Mouse (Mus musculus): ENCODE results near the gene Sh3gl3.
A peak's percentile ranks its signal among the peaks of the same experiment; 100 is the strongest.

The Sh3gl3 gene

GRCm38 (mm10) chr7:82173540-82173939 is at the start of gene Sh3gl3:
Sh3gl3 (plus strand) TSS chr7:82173840.
- DNase-seq = no peak

DNA sequence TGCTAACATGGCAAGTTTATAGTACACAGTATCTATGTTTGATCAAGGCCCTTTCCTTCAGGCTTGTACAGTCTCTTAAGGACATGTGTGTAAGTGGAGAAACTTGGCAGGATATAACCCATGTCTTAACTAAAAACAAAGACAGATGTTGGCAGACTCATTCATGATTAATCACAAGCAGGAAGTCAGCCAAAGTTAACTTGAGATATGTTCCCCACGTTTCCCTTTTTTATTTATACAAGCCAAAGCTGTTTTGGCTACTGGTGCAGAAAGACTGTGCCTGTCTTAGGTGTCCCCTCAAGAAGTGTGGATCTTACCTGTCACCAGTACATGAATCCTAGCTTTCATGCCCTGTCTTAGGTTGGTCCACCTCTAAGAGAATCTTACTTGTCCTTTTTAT is 35.4 kb upstream of the Sh3gl3 start:
- no peak for DNase-seq

GRCm38 (mm10) chr7:82147151-82147550 is 26.5 kb upstream of the Sh3gl3 start:
- DNase-seq = no peak

DNA sequence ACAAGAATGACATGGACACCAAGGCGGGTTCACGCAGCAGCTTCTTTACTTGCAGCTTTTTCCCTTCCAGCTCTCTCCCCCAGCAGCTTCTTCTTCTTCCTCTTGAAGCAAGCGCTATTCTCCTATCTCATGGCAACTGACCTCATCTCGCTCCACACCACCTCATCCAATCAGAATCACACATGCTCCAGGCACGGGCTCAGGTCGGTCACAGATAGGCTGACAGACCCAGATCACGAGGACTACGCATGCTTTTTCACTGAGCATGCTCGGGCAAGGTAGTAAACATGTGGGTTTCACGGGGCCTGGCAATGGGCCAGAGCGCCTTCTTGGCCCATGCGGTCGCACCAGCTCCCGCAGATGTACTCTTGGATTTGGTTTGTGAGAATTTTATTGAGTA is 9.0 kb upstream of the Sh3gl3 start:
- no peak for DNase-seq

GRCm38 (mm10) chr7:82174571-82175326 is 1.1 kb downstream of the Sh3gl3 start:
- peak; percentile 70 for DNase-seq

DNA sequence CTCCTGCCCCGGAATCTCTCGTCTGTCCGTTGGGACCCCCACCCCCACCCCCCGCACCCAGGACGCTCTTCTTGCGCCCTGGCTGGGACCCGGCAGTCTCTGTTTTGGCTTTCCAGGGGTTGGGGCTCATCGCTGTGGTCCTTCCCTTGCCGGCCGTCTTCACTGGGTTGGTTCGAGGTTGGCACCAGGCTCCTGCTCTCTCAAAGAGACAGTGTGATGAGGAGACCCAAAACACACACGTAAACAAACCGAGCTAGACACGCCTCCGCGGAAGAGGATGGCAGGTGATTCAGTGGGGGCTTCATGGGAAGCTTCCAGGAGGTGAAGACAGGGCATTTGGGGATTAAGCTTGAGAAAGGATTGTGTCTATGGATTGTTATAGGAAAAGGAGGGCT is 1.7 kb downstream of the Sh3gl3 start:
- peak; percentile 18 for DNase-seq

- no peak for DNase-seq
These were observed 2.6 kb downstream of the Sh3gl3 start for GRCm38 (mm10) chr7:82176192-82176591.

DNA sequence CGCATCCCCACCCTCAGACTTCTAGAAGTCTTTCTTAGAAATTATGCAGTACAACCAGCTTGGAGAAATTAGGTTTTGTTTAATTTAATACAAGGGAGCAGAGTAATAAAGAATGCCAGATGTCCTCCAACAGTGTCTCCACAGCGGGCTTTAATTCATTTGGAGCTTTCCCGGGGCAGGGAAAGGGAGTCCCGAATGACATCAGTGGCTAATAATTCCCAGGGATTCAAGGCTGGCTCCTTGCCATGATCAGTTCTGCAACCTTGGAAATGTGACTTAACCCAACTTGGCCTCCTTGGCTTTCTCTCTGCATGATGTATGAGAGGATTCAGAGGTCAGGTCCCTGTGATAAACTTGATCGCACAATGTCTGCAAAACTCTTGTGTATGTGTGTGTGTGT is 3.7 kb downstream of the Sh3gl3 start:
- no peak for DNase-seq

DNA sequence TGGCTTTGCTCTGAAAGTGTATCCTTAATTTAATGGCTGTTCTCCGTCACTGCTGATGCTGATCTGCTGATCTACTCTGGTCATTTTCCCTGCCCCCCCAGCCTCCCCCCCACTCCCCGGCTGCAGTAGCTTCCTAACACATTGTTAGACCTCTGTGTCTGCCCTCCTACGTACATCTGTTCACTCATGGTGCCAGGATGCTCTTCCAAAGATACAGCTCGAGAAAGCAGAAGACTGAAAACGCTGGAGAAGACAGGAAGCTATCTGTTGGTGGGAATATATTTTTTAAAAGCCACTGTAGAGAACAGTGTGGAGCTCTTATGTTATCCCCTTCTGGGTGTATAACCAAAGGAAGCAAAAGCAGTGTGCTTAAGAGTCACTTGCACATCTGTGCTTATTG is 7.3 kb downstream of the Sh3gl3 start:
- no peak for DNase-seq

DNA sequence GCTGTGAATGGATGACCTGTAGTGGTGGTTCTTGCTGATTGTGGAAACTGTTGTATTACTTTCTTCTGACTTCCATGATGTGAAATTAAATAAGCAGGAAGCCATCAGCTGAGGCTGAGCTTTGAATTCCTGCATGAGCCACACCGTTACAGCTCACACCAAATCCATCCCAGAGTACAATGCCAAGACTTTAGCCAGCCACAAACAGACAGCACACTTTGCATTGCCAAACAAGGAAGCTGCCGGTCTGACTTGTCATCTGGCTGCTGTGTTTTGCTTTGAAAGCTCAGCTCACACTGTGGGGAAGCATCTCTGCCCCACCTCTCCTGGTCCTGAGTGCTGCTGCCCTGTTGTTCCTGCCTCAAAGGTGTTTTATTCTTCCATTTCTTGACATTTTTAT is 9.1 kb downstream of the Sh3gl3 start:
- no peak for DNase-seq

- DNase-seq = no peak
These were observed 18.0 kb downstream of the Sh3gl3 start for GRCm38 (mm10) chr7:82191604-82192003.

DNA sequence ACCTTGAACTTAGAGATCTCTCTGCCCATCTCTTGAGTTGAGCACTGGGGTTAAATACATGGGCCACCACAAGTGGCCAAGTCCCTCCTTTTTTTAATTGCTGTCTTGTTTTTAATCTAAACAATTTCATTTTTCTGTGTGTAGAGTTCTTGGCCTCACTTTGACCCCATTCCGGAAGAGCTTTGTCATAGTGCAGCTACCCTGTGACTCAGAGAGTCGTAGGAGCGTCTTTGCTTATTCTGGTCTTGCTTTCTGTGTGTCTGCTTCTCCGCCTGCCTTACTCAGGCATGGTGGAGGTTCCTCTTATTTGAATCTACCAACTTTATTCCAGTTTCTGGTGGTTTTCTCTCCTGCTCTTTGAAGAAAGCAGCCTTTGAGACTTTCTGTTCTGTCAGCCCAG is 18.9 kb downstream of the Sh3gl3 start:
- DNase-seq = no peak

DNA sequence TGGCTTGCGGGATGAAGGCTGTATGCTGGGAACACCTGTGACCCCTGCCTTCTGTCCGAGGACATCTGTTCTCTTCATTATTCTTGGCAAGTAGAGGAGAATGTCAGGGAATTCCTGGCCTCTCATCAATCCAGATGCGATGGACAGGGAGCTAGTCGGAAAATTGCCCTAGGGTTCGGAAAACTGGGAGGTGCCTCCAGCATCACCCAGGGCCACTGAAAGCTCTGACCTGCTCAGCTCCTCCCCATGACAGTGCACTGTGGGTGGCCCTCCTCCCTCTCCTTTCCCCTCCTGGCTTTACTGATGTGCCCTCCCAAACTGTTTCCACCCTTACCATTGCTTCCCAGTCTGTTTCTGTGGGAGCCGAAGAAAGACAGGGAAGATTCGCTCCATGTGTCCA is 29.5 kb downstream of the Sh3gl3 start:
- no peak for DNase-seq

GRCm38 (mm10) chr7:82204014-82204784 is 30.6 kb downstream of the Sh3gl3 start:
- DNase-seq = no peak

DNA sequence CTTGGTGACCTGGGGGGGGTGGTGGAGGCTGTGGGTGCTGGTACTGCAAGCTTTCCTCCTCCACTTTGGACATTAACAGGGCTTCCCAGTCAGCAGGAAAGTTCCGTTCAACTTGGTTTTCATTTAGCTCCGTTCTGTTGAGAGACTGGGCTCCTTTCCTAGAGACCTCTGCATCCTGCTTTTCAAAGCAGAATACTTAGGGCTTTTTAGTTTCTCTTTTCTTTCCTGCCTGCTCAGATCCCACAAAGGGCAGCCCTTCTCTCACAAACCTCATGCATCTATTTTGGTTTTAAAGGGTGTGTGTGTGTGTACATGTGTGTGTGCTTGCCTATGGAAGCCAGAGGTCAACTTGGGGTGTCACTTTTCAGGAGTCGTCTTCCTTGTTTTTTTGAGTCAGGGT is 31.3 kb downstream of the Sh3gl3 start:
- no peak for DNase-seq

- DNase-seq = peak; percentile 73
These were observed 33.1 kb downstream of the Sh3gl3 start for GRCm38 (mm10) chr7:82206787-82207186.

GRCm38 (mm10) chr7:82221380-82221933 is 47.8 kb downstream of the Sh3gl3 start:
- DNase-seq = no peak

- DNase-seq = no peak
These were observed 50.5 kb downstream of the Sh3gl3 start for GRCm38 (mm10) chr7:82223906-82224846.

DNA sequence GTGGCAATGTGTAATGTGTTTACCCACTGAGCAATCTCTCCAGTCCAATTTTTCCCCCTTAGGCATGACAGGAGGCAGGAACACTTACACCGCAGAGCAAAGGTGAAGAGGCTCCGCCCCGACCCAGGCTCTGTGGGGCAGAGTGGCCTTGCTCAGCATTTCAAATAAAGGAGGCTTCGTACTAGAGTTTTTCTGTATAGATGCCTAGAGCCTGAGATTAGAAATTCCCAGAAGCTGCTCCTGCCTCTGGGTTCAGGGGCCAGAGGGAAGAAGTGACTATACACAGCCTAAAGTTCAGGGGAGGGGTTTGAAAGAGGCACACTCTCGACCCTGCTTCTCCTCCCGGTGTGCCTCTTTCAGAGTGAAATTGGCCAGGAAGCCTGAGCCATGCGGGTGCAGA is 59.6 kb downstream of the Sh3gl3 start:
- DNase-seq = no peak

- DNase-seq = no peak
These were observed 60.6 kb downstream of the Sh3gl3 start for GRCm38 (mm10) chr7:82234010-82234897.

DNA sequence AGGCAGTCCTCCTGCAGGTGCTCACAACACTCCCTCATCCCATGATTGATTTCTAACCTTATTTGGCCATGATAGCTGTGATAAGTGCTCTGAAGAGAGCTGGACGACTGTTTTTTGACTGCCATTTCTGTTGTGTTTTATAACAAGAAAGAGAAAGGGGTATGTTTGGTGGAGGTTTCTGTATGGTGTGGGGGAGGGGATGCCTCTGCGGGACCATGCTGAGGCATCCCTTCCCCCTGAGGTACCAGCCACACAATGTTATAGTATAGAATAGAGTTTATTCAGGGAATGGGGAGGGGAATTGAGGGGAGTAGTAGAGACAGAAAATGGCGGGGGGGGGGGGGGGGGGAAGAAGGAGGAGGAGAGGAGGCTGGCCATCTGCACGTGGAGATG is 61.3 kb downstream of the Sh3gl3 start:
- no peak for DNase-seq

GRCm38 (mm10) chr7:82235486-82235885 is 61.8 kb downstream of the Sh3gl3 start:
- no peak for DNase-seq

All from cerebellum, adult 8-10 months (tissue).